Mouse (Mus musculus) frontal cortex, adult (tissue): ENCODE measurements at regions not wholly inside any gene's neighbourhood (a gene's known extent, or its start where the extent isn't known, plus 50 kb on each side); places are given as distances from the start of the nearest gene placed in this dataset.
"Not testable (repeated sequence)": the region's sequence is repeated elsewhere in the genome, so short reads cannot be mapped to it uniquely, and the experiment has no call there.

ENCODE experiments used
- ATAC-seq: cut with Nextera tagmentation; 2 replicates; pipeline ENCODE4 v1.9.2; 2017; ENCODE audit warnings: mild to moderate bottlenecking, moderate library complexity, mixed read lengths; ENCODE audit not compliant: low TSS enrichment

DNA sequence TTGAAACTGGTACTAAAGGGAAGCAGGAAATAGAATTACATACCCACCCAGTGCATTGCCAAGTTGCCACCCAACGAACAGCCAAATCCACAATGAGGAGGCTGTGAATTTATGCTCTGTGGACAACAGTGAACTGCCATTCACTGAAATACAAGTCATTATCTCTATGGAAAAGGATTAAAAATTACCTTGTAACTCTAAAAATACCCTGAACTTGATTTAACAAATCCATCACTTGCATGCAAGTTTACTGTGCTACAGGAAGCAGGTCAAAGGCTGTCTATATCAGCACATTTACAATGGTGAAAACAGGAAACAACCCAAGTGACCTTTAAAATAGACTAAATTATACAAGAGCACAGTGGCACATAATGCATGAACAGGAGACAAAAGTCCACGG, 202.2 kb upstream of the Sema6d start:
- ATAC-seq: no peak

DNA sequence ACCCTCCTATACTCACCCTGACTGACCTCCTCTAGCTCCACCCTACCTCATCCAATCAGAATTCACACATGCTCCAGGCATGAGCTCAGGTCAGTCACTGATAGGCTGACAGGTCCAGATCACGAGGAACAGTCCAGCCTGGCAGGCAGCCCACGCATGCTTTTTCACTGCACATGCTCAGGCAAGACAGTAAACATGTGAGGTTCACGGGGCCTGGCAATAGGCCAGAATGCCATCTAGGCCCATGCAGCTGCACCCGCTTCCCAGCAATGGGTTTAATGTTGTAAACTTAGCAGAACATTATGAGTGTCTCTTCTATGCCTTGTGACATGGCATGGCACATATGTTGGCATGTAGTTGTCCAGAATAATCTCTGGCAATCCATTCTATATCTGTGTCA, 177.8 kb upstream of the Sema6d start:
- not testable (repeated sequence) for ATAC-seq

DNA sequence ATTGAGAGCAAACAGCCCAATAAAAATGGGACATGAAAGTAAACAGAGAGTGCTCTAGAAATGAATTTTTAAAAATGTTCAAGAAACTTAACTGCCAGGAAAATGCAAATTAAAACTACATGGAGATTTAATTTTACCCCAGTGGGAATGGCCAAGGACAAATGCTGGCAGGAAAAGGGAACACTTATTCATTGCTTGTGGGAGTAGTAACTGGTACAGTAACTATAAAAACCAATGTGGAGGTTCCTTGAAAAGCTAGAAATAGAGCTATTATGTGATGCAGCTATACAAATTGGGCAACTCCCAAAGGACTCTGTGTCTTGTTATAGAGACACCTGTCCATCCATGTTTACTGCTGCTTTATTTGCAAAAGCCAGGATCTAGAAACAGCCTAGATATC, 175.7 kb upstream of the Sema6d start:
- peak; percentile 100 for ATAC-seq

DNA sequence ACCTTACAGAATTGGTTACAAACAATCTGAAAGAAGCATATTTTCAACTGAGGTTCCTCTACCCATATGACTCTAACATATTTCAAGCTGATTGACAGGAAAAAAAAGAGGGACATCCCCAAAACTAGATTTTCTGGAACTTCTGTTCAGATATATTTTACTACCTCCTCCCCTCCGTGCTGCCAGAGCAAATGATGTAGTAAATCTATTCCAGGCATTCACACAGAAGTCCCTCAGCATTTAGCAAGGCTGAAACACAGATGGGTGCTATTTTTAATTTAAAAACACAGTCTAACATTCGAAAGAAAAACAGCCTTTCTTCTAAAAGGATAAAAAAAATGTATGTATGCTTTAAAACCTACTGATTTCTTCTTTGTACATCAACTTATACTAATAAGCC, 169.4 kb upstream of the Sema6d start:
- peak; percentile 99 for ATAC-seq

DNA sequence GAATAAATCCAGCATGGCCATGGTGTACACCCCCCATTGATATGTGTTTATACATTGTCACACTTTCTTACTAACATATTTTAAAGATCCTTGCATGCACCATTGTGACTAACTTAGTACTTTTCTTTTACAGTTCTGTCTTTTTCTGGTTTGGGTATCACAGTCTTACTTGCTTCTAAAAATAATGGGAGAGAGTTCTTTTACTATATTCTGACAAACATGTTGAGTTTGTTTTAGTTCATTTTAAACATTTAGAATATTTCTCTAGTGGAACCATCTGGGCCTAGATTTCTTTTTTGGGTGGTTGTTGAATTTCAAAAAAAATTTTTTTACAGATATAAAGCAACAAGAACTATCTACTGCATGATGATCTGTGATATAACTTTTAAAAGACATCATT, 161.7 kb upstream of the Sema6d start:
- ATAC-seq: peak; percentile 97

DNA sequence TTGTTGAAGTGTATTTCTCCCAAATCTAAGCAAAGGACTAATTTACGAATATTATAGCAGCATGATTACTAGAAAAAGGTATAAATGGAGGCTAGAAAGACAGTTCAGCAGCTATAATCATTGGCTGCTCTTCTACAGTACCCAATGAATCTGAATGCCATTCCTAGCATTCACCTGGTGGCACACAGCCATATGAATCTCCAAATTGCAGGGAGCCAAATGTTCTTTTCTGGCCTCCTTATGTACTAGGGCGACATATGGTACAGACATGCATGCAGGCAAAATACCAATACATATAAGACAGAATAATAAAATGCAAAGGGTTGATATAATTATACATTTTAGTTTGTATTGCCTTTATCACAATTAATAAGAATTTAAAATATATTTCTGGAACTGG, 152.9 kb upstream of the Sema6d start:
- no peak for ATAC-seq

DNA sequence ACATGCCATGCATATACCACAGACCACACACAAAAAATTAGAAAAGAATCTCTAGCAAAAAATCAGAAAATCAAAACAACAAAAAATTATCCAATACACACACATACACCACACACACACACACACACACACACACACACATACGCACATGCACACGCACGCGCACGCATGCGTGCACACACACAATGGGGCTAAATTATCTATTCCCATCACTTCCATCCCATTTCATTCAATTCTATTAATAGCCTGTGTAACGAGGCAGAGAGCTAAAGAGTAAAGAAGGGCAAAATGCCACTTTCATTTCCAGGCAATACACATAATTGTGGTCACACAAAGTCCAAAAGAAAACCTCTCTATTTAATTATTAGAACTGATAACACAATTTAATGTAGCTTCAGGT, 126.2 kb upstream of the Sema6d start:
- no peak for ATAC-seq

DNA sequence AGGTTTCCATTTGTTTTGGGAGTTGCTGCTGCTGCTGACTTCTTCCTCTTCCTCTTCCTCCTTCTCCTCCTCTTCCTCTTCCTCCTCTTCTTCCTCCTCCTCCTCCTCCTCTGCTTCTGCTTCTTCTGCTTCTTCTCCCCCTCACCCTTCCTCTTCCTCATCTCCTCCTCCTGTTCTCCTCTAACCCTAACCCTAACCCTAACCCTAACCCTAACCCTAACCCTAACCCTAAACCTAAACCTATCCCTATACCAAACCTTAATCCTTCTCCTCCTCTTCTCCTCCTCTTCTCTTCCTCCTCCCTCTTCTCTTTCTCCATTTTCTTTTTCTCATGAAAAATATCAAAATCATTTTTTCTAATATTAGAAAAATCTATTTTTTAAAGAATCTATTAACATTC, 86.3 kb upstream of the Sema6d start:
- no peak for ATAC-seq

DNA sequence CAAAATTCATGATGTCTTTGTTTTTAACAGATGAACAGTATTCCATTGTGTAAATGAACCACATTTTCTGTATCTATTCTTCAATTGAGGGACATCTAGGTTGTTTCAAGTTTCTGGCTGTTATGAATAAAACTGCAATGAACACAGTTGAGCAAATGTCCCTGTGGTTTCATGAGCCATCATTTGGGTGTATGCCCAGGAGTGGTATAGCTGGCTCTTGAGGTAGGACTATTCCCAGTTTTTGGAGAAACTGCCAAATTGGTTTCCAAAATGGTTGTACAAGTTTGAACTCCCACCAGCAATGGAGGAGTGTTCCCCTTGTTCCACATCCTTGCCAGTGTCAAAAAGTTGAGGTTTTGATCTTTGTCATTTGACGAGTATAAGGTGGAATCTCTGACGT, 74.2 kb upstream of the Sema6d start:
- ATAC-seq: peak; percentile 72; the same call in 1 of the 2 replicates
